Mouse (Mus musculus) heart, embryonic 11.5 days (tissue): ENCODE results near the gene Prkag2. TPM values are rescaled to one million over a fixed set of nuclear protein-coding genes. Genes with fewer than 3 reads are reported as not detected.

Experiments
- ATAC-seq: fragments of 200-750 bp; cut with Nextera tagmentation; replicated peaks from 2 replicates; pipeline ENCODE4 v1.8.0; 2017; ENCODE audit warnings: moderate library complexity; ENCODE audit not compliant: insufficient number of reproducible peaks, low FRiP score, low TSS enrichment
- H3K27ac ChIP-seq: fragments of 300-500 bp; sonication (generic); 2 replicates; pipeline ENCODE4 v1.5.1; 2014; ENCODE audit warnings: mild to moderate bottlenecking, low read depth, low read length
- H3K27me3 ChIP-seq: fragments of 300-500 bp; sonication (generic); 2 replicates; pipeline ENCODE4 v1.6.1; 2014; ENCODE audit warnings: mild to moderate bottlenecking, low read length, mixed read lengths; ENCODE audit not compliant: control insufficient read depth, insufficient read depth
- H3K36me3 ChIP-seq: fragments of 300-500 bp; sonication (generic); 2 replicates; pipeline ENCODE4 v1.6.1; 2014; ENCODE audit warnings: mild to moderate bottlenecking, low read length, moderate library complexity, mixed read lengths; ENCODE audit not compliant: control insufficient read depth, insufficient read depth
- H3K4me1 ChIP-seq: fragments of 300-500 bp; sonication (generic); 2 replicates; pipeline ENCODE4 v1.6.1; 2014; ENCODE audit warnings: low read length; ENCODE audit not compliant: control insufficient read depth, insufficient read depth
- H3K4me2 ChIP-seq: fragments of 300-500 bp; sonication (generic); 2 replicates; pipeline ENCODE4 v1.6.1; 2014; ENCODE audit warnings: mild to moderate bottlenecking, moderate library complexity
- H3K4me3 ChIP-seq: fragments of 300-500 bp; sonication (generic); 2 replicates; pipeline ENCODE4 v1.5.1; 2014; ENCODE audit warnings: low read depth, low read length
- H3K9ac ChIP-seq: fragments of 300-500 bp; sonication (generic); 2 replicates; pipeline ENCODE4 v1.6.1; 2014; ENCODE audit warnings: mild to moderate bottlenecking, low read depth, low read length, moderate library complexity
- H3K9me3 ChIP-seq: fragments of 300-500 bp; sonication (generic); replicated peaks from 2 replicates; pipeline ENCODE4 v1.6.1; 2016; ENCODE audit warnings: low read length; ENCODE audit not compliant: control insufficient read depth
- WGBS: fragments of 180-500 bp; shearing (Covaris S2); extraction: QIAGEN DNeasy Blood & Tissue Kit; methylation state at CpG from one replicate; pipeline ENCODE4 v1.1.7; 2014; ENCODE audit not compliant: insufficient replicate concordance; 5-methylcytosine and 5-hydroxymethylcytosine counted together
- polyA plus RNA-seq: library from polyadenylated mRNA; unstranded; fragments of >200 nt; fragmentation: Nextera tagmentation; extraction: Ambion mirVana; gene quantifications from 2 replicates; pipeline ENCODE4 v1.2.1, GENCODE M21; 2014

Prkag2 gene
- polyA plus RNA-seq, 1 experiment from 2014 or later = 84.6 TPM

DNA sequence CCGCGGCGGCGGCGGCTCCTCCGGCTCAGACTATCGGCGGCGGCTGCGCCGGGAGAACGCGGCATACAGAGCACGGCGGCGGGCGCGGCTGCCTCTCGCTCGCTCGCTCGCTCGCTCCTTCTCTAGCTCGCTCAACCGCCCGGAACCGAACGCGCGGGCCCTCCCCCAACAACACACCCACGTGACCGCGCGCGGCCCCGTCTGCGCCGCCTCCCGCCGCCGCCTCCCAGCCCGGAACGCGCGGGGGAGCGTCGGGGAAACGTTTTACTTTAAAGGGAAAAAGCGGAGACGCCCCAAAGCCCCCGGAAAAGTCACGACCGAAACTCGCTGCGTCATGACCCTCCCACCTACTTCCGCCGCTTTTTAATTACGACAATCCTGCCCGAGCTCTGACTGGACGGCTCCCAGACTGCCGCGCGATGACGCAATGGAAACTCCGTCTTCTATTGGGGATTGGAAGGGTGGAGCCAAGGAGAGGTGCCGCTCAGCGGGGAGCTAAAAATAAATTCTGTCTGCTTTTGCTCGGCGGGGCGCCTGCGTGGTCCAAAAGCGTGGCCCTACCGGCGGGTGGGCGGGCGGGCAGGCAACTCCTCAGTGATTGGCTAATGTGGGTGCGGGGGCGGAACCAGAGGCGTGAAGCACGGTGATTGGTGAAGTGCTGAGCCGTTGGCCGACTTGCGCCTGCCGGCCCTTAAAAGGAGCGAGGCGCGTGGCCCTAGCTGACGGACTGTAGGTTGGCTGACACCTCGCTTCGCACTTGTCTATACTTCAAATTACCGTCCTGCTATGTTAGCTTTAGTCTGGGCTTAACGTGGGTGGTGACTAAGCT, 258.0 kb downstream of the Prkag2 start, which contains the start of gene Rheb:
TSS of gene Rheb (minus strand) at position 351 of the 829 bp plus-strand sequence.
- peak; percentile 96 for ATAC-seq
- H3K4me1 ChIP-seq = peaks cover 17% of the 10 kb centered on the region
- H3K4me2 ChIP-seq = peak within 1 kb of the TSS; percentile 96

DNA sequence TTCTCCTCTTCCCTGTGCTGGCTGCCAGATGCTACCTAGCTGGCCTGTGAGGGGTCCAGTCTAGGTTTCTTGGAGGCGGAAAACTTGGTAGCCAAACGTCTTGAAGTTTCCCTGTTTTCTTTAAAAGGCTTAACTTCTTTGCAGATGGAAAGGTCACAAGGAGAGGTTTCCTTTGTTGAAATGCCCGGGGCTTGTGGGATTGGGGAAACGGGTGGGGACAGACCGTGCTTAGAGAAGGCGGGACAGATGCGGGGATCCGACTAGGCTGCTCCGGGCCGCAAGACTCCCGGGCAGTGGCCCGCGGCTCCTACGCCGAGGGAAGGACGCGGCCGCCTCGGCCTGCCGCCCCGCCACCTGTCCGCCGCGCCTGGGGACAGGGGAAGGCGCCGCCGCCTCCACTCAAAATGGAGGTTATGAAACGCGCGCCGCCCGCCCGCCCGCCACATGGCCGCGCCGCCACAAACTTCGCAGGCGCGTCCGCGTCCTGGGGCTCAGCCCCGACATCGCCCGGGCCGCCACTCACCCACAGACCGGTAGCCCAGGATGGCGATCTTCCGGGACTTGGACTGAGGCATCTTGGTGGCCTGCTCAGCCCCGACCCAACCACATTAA, 258.7 kb downstream of the Prkag2 start:
- under 1% methylated on average over 42 of the region's 50 CpGs for WGBS
- H3K4me1 ChIP-seq = peaks cover 19% of the 10 kb centered on the region
- ATAC-seq = peak; percentile 5; the same call in 1 of the 2 replicates

More for the DNA sequence above, 258.0 kb downstream of the Prkag2 start, which contains the start of gene Rheb:
- Histone ChIP-seq H3K36me3 (no peaks in the 10 kb centered on the region), H3K9ac (peak within 1 kb of the TSS; percentile 99), H3K27me3 (no peaks in the 10 kb centered on the region), H3K9me3 (no peaks in the 10 kb centered on the region), H3K27ac (peak within 1 kb of the TSS; percentile 100), H3K4me3 (peak within 1 kb of the TSS; percentile 99)
- under 1% methylated on average over 86 of the region's 92 CpGs for WGBS

DNA sequence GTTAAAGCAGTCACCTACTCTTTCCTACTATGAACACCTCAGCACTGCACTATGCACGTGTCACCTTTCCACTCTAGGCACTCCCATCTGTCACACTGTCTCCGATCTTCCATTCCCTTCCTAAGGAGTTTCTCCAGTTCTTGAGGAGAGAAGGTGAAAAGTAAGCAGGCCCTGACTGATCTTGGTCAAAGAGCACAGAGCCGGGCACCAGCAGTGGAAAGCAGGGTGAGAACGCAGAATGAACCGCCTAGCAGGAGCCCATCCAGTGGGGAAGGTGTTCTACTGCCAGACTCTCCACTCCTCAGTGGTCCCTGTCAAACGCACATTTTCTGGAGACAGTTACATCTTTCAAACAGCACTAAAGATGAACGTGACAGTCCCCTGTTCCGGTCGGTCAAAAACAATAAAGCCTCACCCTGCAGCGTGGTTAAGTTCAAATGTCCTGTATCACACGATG, 259.4 kb downstream of the Prkag2 start:
- Histone ChIP-seq H3K9me3 (no peaks in the 10 kb centered on the region), H3K27me3 (no peaks in the 10 kb centered on the region), H3K4me1 (peaks cover 19% of the 10 kb centered on the region), H3K4me2 (peak overlapping the region; percentile 96), H3K9ac (peak overlapping the region; percentile 99), H3K36me3 (no peaks in the 10 kb centered on the region), H3K4me3 (peak overlapping the region; percentile 99), H3K27ac (peak overlapping the region; percentile 100; the same call in 1 of the 2 replicates)
- WGBS = 13% methylated on average over 11 of the region's 11 CpGs
- ATAC-seq = no peak

More for the DNA sequence above, 258.7 kb downstream of the Prkag2 start:
- Histone ChIP-seq H3K27me3 (no peaks in the 10 kb centered on the region), H3K9ac (peak overlapping the region; percentile 99), H3K4me3 (peak overlapping the region; percentile 99), H3K36me3 (no peaks in the 10 kb centered on the region), H3K9me3 (no peaks in the 10 kb centered on the region), H3K27ac (peak overlapping the region; percentile 100), H3K4me2 (peak overlapping the region; percentile 96)

DNA sequence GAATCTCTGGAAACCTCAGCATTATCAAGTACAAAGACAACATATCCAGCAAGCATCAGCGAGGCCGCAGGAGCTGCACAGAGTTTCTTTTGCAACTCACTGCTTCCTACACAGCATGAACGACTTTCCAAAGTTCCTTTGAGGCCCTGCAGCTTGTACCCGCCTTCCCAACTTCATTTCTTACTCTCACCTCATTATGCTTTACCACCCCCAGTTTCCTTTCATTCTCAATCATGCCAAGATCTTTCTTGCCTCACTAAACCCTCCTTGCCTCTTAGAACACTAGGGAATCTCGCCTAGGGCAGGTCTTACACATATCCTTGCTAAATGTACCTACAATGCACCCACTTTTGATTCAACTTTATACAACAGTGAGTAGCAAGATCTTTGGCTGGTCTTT, 266.0 kb downstream of the Prkag2 start:
- Histone ChIP-seq H3K9me3 (no peaks in the 10 kb centered on the region), H3K4me2 (no peak overlapping the region), H3K4me1 (peaks cover 14% of the 10 kb centered on the region), H3K4me3 (no peak overlapping the region), H3K36me3 (no peaks in the 10 kb centered on the region), H3K9ac (no peak overlapping the region), H3K27me3 (no peaks in the 10 kb centered on the region), H3K27ac (no peak overlapping the region)
- ATAC-seq = no peak
- WGBS = 78% methylated on average over 5 of the region's 5 CpGs

DNA sequence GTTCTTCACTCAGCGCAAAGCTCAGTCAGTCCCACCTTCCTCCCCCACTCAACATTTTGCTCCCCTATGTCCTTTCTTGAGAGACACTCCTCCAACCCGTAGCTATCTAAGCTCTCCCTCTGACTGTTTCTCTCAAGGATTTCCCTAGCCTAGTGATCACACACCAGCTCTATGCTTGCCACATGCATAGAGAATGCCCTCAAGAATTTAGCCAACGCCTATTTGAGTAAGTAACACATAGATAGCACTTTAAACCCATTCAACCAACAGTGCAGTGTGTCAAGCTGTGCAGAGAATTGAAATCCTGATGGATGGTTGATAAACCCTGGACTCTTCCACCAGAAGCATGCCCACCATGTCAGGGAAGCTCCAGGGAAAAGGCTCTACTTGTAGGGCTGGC, 268.5 kb downstream of the Prkag2 start:
- no peak overlapping the region for H3K27ac ChIP-seq
- H3K9ac ChIP-seq = no peak overlapping the region
- ATAC-seq = no peak
- no peaks in the 10 kb centered on the region for H3K9me3 ChIP-seq
- no peak overlapping the region for H3K4me3 ChIP-seq
- 72% methylated on average over 3 of the region's 3 CpGs for WGBS
- no peaks in the 10 kb centered on the region for H3K27me3 ChIP-seq
- H3K4me2 ChIP-seq = no peak overlapping the region
- no peaks in the 10 kb centered on the region for H3K36me3 ChIP-seq
- peaks cover 18% of the 10 kb centered on the region for H3K4me1 ChIP-seq

DNA sequence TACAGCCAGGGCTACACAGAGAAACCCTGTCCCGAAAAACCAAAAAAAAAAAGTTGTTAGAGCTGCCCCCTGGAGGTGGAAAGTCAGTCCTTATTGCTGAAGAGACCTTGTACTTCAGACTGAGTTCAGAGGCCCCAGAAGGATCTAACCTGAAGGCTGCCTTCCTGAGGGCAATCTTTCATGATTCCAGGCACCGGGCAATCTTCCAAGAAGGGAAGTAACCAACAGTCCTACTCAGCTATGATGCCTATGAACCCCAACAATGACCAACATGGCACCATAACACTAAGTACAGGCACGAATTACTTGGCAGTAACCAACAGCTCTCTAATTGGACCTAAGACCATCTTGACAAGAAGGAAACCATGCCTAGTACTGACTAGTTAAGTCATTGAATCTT, 272.0 kb downstream of the Prkag2 start:
- Histone ChIP-seq H3K9me3 (no peaks in the 10 kb centered on the region), H3K9ac (no peak overlapping the region), H3K4me2 (no peak overlapping the region), H3K4me1 (peaks cover 45% of the 10 kb centered on the region), H3K27me3 (no peaks in the 10 kb centered on the region), H3K4me3 (no peak overlapping the region), H3K36me3 (no peaks in the 10 kb centered on the region), H3K27ac (no peak overlapping the region)
- 86% methylated on average over 3 of the region's 3 CpGs for WGBS
- no peak for ATAC-seq

DNA sequence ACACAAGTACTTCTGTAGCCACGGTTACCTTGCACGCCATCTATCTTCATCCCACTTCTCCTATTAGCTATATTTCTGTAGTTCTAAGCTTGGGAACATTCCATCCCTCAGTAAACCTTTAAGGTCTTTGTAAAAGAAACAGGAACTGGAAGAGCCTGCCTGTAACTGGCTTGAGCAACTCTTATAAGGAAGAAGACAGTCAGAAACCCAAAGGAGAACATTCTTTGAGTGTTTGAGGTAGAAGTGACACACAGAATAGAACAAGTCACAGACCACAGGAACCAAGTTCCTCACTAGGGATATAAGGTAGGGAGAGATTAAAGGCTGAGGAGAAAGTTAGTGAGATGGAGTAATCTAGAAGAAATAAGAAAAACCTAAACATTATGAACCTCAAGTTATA, 273.3 kb downstream of the Prkag2 start:
- Histone ChIP-seq H3K4me3 (no peak overlapping the region), H3K27me3 (no peaks in the 10 kb centered on the region), H3K4me2 (no peak overlapping the region), H3K36me3 (no peaks in the 10 kb centered on the region), H3K27ac (no peak overlapping the region), H3K9ac (no peak overlapping the region), H3K9me3 (no peaks in the 10 kb centered on the region), H3K4me1 (peaks cover 41% of the 10 kb centered on the region)
- 72% methylated on average over 2 of the region's 2 CpGs for WGBS
- ATAC-seq = no peak

DNA sequence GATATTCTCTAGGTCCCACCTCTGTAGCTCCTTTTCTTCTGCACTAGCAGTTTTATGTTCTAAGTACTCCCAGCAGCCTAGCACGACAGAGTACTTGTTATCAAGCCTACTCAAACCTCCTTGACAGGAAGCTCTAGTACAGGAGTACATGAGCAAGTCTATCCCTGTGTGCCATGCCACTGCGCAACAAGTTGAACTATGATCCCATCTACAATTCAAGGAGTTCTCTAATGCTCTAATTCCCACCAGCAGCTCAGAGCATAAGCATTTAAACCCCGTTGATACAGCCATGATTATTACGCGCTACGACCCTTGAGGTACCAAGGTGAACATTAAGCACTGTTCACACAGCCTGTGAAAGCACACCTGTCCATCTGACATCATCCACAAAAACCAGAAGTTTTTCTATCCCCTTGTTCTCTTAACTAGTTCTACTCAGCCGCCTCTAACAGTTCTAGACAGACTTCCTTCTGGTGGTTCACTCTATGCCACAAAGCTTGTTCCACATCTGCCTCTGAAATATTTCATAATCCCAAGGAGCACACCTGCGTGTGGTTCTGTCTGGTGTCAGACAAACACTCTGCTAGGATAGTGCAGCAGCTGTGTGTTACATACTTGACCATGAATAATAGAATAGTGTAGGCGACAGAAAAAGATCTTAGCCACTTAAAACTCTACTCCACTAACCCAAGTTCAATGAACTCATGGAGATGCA, 274.2 kb downstream of the Prkag2 start:
- no peak overlapping the region; the same call in 1 of the 2 replicates for H3K27ac ChIP-seq
- H3K27me3 ChIP-seq = no peaks in the 10 kb centered on the region
- no peak overlapping the region for H3K9ac ChIP-seq
- no peak for ATAC-seq
- peaks cover 46% of the 10 kb centered on the region for H3K4me1 ChIP-seq
- no peaks in the 10 kb centered on the region for H3K9me3 ChIP-seq
- no peaks in the 10 kb centered on the region for H3K36me3 ChIP-seq
- no peak overlapping the region for H3K4me3 ChIP-seq
- H3K4me2 ChIP-seq = no peak overlapping the region
- 80% methylated on average over 9 of the region's 9 CpGs for WGBS
